ENCODE assay signal across 13 mouse cellular contexts in the genomic region with DNA sequence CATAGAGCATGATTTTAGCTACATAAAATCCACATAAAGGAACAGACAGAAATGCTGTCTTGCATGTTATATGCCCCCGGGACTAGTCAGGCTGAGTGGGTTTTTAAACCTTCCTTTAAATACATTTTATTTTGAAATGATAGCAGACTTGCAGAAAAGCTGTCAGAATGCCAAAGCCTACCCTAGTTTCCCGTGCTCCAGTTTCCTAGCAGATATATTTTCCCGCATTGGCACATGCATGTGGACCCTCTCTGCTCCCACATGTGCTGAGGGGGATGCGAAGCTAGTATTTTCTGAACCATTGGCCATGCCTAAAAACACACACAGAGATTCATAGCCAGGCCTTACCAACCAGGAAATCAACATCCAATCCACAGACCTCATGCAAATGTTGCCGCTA.
"Had no signal": no experiment of that assay in that cellular context is flagged by ENCODE, and none has a peak within 500 bp of the region (broad histone marks: within the 10 kb centered on the region; RNA-seq: fewer than 3 reads in every experiment).

No protein-coding gene starts in this region.

- H3K27ac ChIP-seq: limb, embryonic 10.5 days; liver, embryonic 15.5 days; lung, embryonic 15.5 days; macrophage; midbrain, embryonic 12.5 days; stomach, postnatal 0 days had no signal

- H3K4me3 ChIP-seq: limb, embryonic 10.5 days; liver, embryonic 15.5 days; lung, embryonic 15.5 days; megakaryocyte, embryonic 14.5 days; midbrain, embryonic 12.5 days had no signal

- DNase-seq: kidney, adult 8-10 months; kidney, postnatal 25 days; layer of hippocampus, adult 9-11 months; lung, postnatal 14 days had no signal

- H3K9me3 ChIP-seq: limb, embryonic 10.5 days; liver, embryonic 15.5 days; lung, embryonic 15.5 days; midbrain, embryonic 12.5 days had no signal

- H3K27me3 ChIP-seq: lung, embryonic 15.5 days had no signal

- H3K4me1 ChIP-seq: liver, embryonic 15.5 days; megakaryocyte, embryonic 14.5 days had no signal

- H3K9ac ChIP-seq: liver, embryonic 15.5 days; lung, embryonic 15.5 days; midbrain, embryonic 12.5 days had no signal

- H3K4me2 ChIP-seq: liver, embryonic 11.5 days; liver, embryonic 15.5 days; lung, embryonic 15.5 days; midbrain, embryonic 12.5 days had no signal

- ATAC-seq: intestine, postnatal 0 days had no signal

- H3K36me3 ChIP-seq: limb, embryonic 10.5 days; liver, embryonic 15.5 days; lung, embryonic 15.5 days; midbrain, embryonic 12.5 days had no signal
